Mouse (Mus musculus) heart, postnatal 0 days (tissue): ENCODE results near the gene Rbpms2. TPM values are rescaled to one million over a fixed set of nuclear protein-coding genes. Genes with fewer than 3 reads are reported as not detected.

ENCODE experiments used
- ATAC-seq: fragments of 200-750 bp; cut with Nextera tagmentation; 2 replicates; pipeline ENCODE4 v1.8.0; 2017; ENCODE audit warnings: low read depth, moderate number of reproducible peaks, moderate library complexity; ENCODE audit not compliant: insufficient read depth
- DNase-seq: peaks from one replicate; pipeline ENCODE4 v3.0.0-alpha.2; 2016; ENCODE audit warnings: low spot score
- H3K27ac ChIP-seq: fragments of 300-500 bp; sonication (generic); 2 replicates; pipeline ENCODE4 v1.5.1; 2014; ENCODE audit warnings: low read depth, mild to moderate bottlenecking
- H3K27me3 ChIP-seq: fragments of 300-500 bp; sonication (generic); 2 replicates; pipeline ENCODE4 v1.6.1; 2014; ENCODE audit warnings: low read length, mixed read lengths; ENCODE audit not compliant: control insufficient read depth, insufficient read depth
- H3K36me3 ChIP-seq: fragments of 300-500 bp; sonication (generic); replicated peaks from 2 replicates; pipeline ENCODE4 v1.6.1; 2014; ENCODE audit warnings: low read length, mixed read lengths; ENCODE audit not compliant: control insufficient read depth, insufficient read depth
- H3K4me1 ChIP-seq: fragments of 300-500 bp; sonication (generic); 2 replicates; pipeline ENCODE4 v1.6.1; 2014; ENCODE audit warnings: antibody characterized with exemption; ENCODE audit not compliant: control insufficient read depth, insufficient read depth
- H3K4me2 ChIP-seq: fragments of 300-500 bp; sonication (generic); 2 replicates; pipeline ENCODE4 v1.6.1; 2014; ENCODE audit warnings: low read depth, mild to moderate bottlenecking, low read length, moderate library complexity
- H3K4me3 ChIP-seq: fragments of 300-500 bp; sonication (generic); 2 replicates; pipeline ENCODE4 v1.5.1; 2014; ENCODE audit warnings: low read depth, low read length
- H3K9ac ChIP-seq: fragments of 300-500 bp; sonication (generic); replicated peaks from 2 replicates; pipeline ENCODE4 v1.6.1; 2014; ENCODE audit warnings: low read depth, low read length, mixed read lengths
- H3K9me3 ChIP-seq: fragments of 300-500 bp; sonication (generic); replicated peaks from 2 replicates; pipeline ENCODE4 v1.6.1; 2016; ENCODE audit warnings: low read length; ENCODE audit not compliant: control insufficient read depth
- CTCF ChIP-seq: IDR thresholded peaks from 2 replicates; pipeline ENCODE4 v1.5.1; 2016; ENCODE audit warnings: antibody characterized with exemption, control low read depth, low read depth
- EP300 ChIP-seq: IDR thresholded peaks from 2 replicates; pipeline ENCODE4 v1.6.1; 2016; ENCODE audit warnings: antibody characterized with exemption, low read depth
- WGBS: fragments of 180-500 bp; shearing (Covaris S2); extraction: QIAGEN DNeasy Blood & Tissue Kit; methylation state at CpG from one replicate; pipeline ENCODE4 v1.1.7; 2014; 5-methylcytosine and 5-hydroxymethylcytosine counted together
- polyA plus RNA-seq: library from polyadenylated mRNA; unstranded; fragments of >200 nt; fragmentation: Nextera tagmentation; extraction: Ambion mirVana; gene quantifications from 2 replicates; pipeline ENCODE4 v1.2.1, GENCODE M21; 2015
- total RNA-seq: library from RNA; depleted of rRNA; stranded (reverse); fragments of >200 nt; gene quantifications from 2 replicates; pipeline ENCODE4 v1.2.3, GENCODE M21; 2014; ENCODE audit warnings: low replicate concordance

Gene Rbpms2
- total and polyA plus RNA-seq, 2 experiments from 2014 or later, result 94.5 to 117 TPM

GRCm38 (mm10) chr9:65606321-65607109, 22.9 kb upstream of the Rbpms2 start:
- Histone ChIP-seq H3K9me3 (no peaks in the 10 kb centered on the region), H3K27ac (0 out of 2 replicates have a peak overlapping the region, but pooled peaks have one; percentile 20), H3K4me3 (no peak overlapping the region), H3K4me1 (no peaks in the 10 kb centered on the region), H3K9ac (no peak overlapping the region), H3K27me3 (no peaks in the 10 kb centered on the region), H3K36me3 (no peaks in the 10 kb centered on the region), H3K4me2 (no peak overlapping the region)
- DNase-seq, result no peak
- ATAC-seq, result no peak
- WGBS, result 53% methylated on average over 9 of the region's 9 CpGs
- TF ChIP-seq EP300 (no peak), CTCF (no peak)

DNA sequence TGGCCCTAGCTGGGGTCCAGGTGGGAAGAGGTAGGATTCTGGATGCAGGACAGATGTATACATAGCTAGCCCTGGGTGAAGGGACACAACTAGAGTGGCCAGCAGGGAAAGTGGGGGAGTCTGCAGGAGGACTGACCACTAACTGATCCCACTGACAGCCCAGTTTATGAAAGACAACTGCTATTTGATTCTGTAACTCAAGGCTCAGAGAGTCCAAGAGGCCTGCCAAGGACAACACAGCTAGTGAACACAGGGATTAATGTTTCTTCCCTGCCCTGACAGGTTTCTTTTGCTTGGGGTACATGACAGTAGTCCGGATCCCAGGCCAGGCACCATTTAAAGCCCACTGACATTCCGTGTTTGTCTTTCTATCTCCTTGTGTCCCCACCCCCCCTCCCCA, 22.3 kb upstream of the Rbpms2 start:
- 0 out of 2 replicates have a peak overlapping the region, but pooled peaks have one; percentile 20 for H3K27ac ChIP-seq
- TF ChIP-seq CTCF (no peak), EP300 (no peak)
- no peaks in the 10 kb centered on the region for H3K27me3 ChIP-seq
- no peak for ATAC-seq
- no peak overlapping the region for H3K4me2 ChIP-seq
- H3K9ac ChIP-seq, result no peak overlapping the region
- no peaks in the 10 kb centered on the region for H3K36me3 ChIP-seq
- no peaks in the 10 kb centered on the region for H3K4me1 ChIP-seq
- DNase-seq, result no peak
- H3K9me3 ChIP-seq, result no peaks in the 10 kb centered on the region
- WGBS, result 49% methylated on average over 2 of the region's 2 CpGs
- no peak overlapping the region for H3K4me3 ChIP-seq

DNA sequence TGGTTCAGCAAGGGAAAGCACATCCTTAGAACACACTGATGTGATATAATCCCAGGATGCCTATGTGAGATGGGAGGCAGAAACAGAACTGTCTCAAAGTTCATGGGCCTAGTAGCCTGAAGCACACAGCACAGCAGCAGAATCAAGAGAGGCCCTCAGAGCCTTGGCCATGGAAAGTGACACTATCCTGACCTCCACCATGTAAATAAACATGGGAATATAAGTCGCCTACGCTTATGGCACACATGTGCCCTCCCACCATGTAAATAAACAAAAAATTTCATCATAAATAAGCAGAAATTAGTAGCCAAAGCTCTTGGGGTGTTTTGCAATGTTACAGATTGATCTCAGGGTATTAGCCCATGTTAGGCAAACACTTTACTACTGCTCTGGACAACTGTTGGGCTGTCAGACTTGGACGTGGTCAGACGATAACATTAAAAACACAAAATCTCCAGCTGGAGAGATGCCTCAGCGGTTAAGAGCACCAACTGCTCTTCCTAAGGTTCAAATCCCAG, 17.4 kb upstream of the Rbpms2 start:
- TF ChIP-seq CTCF, result no peak
- TF ChIP-seq EP300, result no peak
- no peak overlapping the region for H3K27ac ChIP-seq
- DNase-seq (no peak), ATAC-seq (no peak)
- H3K4me3 ChIP-seq, result no peak overlapping the region
- H3K9me3 ChIP-seq, result no peaks in the 10 kb centered on the region
- no peaks in the 10 kb centered on the region for H3K27me3 ChIP-seq
- H3K36me3 ChIP-seq, result no peaks in the 10 kb centered on the region
- H3K9ac ChIP-seq, result no peak overlapping the region
- WGBS, result 79% methylated on average over 5 of the region's 5 CpGs
- H3K4me1 ChIP-seq, result peaks cover 4% of the 10 kb centered on the region; the same call in 1 of the 2 replicates
- H3K4me2 ChIP-seq, result no peak overlapping the region

DNA sequence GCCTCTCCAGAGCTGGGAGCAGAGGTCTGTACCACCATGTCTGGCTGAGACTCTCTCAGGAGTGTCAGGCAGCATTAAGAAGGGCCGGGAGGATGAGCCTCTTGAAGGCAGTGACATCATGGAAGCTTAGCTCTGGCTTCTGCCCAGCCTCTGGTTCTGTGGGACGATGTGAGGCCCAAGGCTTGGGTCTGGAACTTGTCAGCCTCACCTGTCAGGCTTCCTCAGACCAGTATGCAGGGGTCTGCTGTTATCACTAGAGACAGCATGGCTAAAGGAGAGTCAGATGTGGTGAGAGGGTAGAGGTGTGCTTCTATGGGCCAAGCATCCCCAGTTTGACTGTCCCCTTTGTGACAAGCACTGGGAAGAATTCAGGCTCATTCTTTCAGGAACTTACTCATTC, 16.4 kb upstream of the Rbpms2 start:
- ATAC-seq (peak; percentile 57), DNase-seq (peak; percentile 23)
- H3K9ac ChIP-seq, result no peak overlapping the region
- no peak for TF ChIP-seq EP300
- no peak overlapping the region for H3K4me2 ChIP-seq
- WGBS, result 17% methylated on average over 2 of the region's 2 CpGs
- H3K27ac ChIP-seq, result no peak overlapping the region
- H3K4me3 ChIP-seq, result no peak overlapping the region
- H3K4me1 ChIP-seq, result peaks cover 4% of the 10 kb centered on the region; the same call in 1 of the 2 replicates
- H3K36me3 ChIP-seq, result no peaks in the 10 kb centered on the region
- H3K9me3 ChIP-seq, result no peaks in the 10 kb centered on the region
- no peaks in the 10 kb centered on the region for H3K27me3 ChIP-seq

- ATAC-seq (no peak), DNase-seq (no peak)
- Histone ChIP-seq H3K27ac (no peak overlapping the region), H3K9ac (no peak overlapping the region), H3K36me3 (no peaks in the 10 kb centered on the region), H3K9me3 (no peaks in the 10 kb centered on the region), H3K4me2 (no peak overlapping the region), H3K4me1 (no peaks in the 10 kb centered on the region), H3K27me3 (no peaks in the 10 kb centered on the region), H3K4me3 (no peak overlapping the region)
- 60% methylated on average over 3 of the region's 3 CpGs for WGBS
- TF ChIP-seq EP300, result no peak
- TF ChIP-seq CTCF, result no peak
These were observed 10.1 kb upstream of the Rbpms2 start for GRCm38 (mm10) chr9:65619311-65619710.
